Mouse (Mus musculus) megakaryocyte, embryonic 14.5 days (primary cell): ENCODE data around the gene Ccr5.
"Not testable (repeated sequence)": the region's sequence is repeated elsewhere in the genome, so short reads cannot be mapped to it uniquely, and the experiment has no call there.

Experiments
- FLI1 ChIP-seq: IDR thresholded peaks from 2 replicates; pipeline ENCODE4 v1.6.1; 2012; ENCODE audit warnings: low read length, inconsistent platforms, mixed read lengths
- GATA1 ChIP-seq: IDR thresholded peaks from 3 replicates; pipeline ENCODE4 v1.6.1; 2012; ENCODE audit warnings: mixed read lengths, low read length, inconsistent platforms, borderline replicate concordance

DNA sequence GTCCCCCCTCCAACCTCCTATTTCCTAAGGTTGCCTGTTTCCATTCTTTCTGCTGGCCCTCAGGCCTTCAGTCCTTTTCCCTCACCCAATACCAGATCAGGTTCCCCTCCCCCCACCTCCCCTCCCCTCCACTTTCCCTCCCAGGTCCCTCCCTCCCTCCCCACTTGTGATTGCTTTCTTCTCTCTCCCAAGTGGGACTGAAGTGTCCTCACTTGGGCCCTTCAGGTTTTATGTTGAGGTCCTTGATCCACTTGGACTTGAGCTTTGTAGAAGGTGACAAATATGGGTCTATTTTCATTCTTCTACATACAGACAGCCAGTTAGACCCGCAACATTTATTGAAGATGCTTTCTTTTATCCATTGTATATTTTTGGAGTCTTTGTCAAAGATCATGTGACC, 13.6 kb downstream of the Ccr5 start:
- not testable (repeated sequence) for TF ChIP-seq GATA1, FLI1
